Mouse (Mus musculus): ENCODE data around the gene Igfbp1.

DNA sequence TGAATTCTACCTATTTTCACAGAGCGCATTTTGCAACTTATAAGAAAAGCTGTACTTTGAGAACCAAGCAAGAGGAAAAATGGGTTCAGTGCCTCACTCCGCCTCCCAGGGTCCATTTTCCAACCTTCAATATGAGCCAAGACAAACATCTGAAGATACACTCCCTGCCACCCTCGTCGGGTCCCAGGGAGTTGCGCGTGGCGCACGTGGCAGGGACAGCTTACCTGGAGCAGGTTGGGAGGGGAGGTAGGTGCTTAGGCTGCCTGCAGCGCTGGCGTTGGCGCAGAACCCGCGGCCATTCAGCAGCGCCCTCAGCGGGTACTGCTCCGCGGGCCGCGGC, 15.5 kb downstream of the Igfbp1 start:
- TF ChIP-seq CTCF (IDR thresholded peaks at IDR 0.05; ENCODE audit: low read depth) (no peak), EP300 (IDR thresholded peaks at IDR 0.05; ENCODE audit: low read depth) (no peak)

Data from liver, embryonic 14.5 days (tissue).